Mouse (Mus musculus) lung, adult 2 months (tissue): Measurements from ENCODE around the gene Ubap1l.

ENCODE experiments used
- CTCF ChIP-seq: fragments of 200-500 bp; IDR thresholded peaks from 2 replicates; pipeline ENCODE4 v1.5.1; 2011; ENCODE audit warnings: mild to moderate bottlenecking, low read length, control low read depth; ENCODE audit not compliant: insufficient read depth
- POLR2A ChIP-seq: fragments of 200-500 bp; IDR thresholded peaks from 2 replicates; pipeline ENCODE4 v1.6.1; 2011; ENCODE audit warnings: low read depth, mild to moderate bottlenecking, control low read depth, low read length, borderline replicate concordance; ENCODE audit errors: extremely low read depth

- TF ChIP-seq POLR2A (no peak), CTCF (no peak)
These were observed 20.3 kb downstream of the Ubap1l start for GRCm38 (mm10) chr9:65381017-65381590.
